Mouse (Mus musculus): ENCODE results near the gene Sema5b. TPM values are rescaled to one million over a fixed set of nuclear protein-coding genes. Genes with fewer than 3 reads are reported as not detected.

The Sema5b gene
- 15.4 TPM for polyA plus RNA-seq (2015; fragmentation: Illumina TruSeq; extraction: RNeasy Lipid Tissue Mini Kit (QIAGEN cat#74804); ENCODE audit: low read depth, low replicate concordance)

DNA sequence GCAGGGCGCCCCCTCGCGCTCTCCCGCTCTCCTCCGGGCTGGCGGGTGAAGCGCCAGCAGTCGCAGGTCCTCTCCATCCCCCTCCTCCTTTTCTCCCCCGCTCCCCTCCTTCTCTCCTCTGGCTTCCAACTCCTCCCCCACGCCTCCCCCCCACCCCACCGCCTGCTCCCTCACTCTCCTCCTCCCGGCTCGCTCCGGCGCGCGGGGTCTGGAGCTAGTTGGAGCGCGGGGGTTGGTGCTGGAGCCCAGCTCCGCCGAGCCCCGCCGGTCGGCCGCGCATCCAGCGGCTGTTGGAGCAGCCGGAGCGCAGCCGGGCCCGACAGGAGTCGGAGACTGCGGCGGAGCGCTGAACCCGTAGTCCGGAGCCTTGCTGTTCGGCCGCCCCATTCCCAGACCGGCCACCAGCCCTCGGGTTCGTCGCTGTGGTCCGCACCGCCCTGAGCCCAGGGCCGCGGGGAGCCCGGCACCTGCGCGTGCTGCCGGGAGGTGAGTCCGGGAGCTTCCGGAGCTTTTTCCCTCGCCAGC is at the start of gene Sema5b:
Gene Sema5b (plus strand): TSS at position 29 of the 525 bp plus-strand sequence.

Other genes starting within 250 kb of the Sema5b start
- 20.2 TPM for gene Sec22a, start 177.2 kb upstream of the Sema5b start, polyA plus RNA-seq (2015; fragmentation: Illumina TruSeq; extraction: RNeasy Lipid Tissue Mini Kit (QIAGEN cat#74804); ENCODE audit: low read depth, low replicate concordance)
- gene Pdia5, start 50.3 kb upstream of the Sema5b start, polyA plus RNA-seq (2015; fragmentation: Illumina TruSeq; extraction: RNeasy Lipid Tissue Mini Kit (QIAGEN cat#74804); ENCODE audit: low read depth, low replicate concordance): 4.4 TPM
- gene Dirc2, start 228.2 kb downstream of the Sema5b start, polyA plus RNA-seq (2015; fragmentation: Illumina TruSeq; extraction: RNeasy Lipid Tissue Mini Kit (QIAGEN cat#74804); ENCODE audit: low read depth, low replicate concordance): 63.3 TPM
- gene Hspbap1, start 229.2 kb downstream of the Sema5b start, polyA plus RNA-seq (2015; fragmentation: Illumina TruSeq; extraction: RNeasy Lipid Tissue Mini Kit (QIAGEN cat#74804); ENCODE audit: low read depth, low replicate concordance): 5.6 TPM

All from brain, adult 10 weeks (tissue).